Mouse (Mus musculus) neural tube, embryonic 12.5 days (tissue): ENCODE results near the gene Dek. TPM values are rescaled to one million over a fixed set of nuclear protein-coding genes. Genes with fewer than 3 reads are reported as not detected.

Experiments used
- ATAC-seq: fragments of 200-750 bp; cut with Nextera tagmentation; 2 replicates; pipeline ENCODE4 v1.8.0; 2017; ENCODE audit warnings: low read depth, mild to moderate bottlenecking, moderate TSS enrichment, moderate library complexity; ENCODE audit not compliant: low FRiP score
- H3K27ac ChIP-seq: fragments of 300-500 bp; sonication (generic); 2 replicates; pipeline ENCODE4 v1.5.1; 2016
- H3K27me3 ChIP-seq: fragments of 300-500 bp; sonication (generic); replicated peaks from 2 replicates; pipeline ENCODE4 v1.6.1; 2016; ENCODE audit warnings: mild to moderate bottlenecking
- H3K36me3 ChIP-seq: fragments of 300-500 bp; sonication (generic); 2 replicates; pipeline ENCODE4 v1.6.1; 2016; ENCODE audit warnings: mild to moderate bottlenecking
- H3K4me1 ChIP-seq: fragments of 300-500 bp; sonication (generic); 2 replicates; pipeline ENCODE4 v1.6.1; 2016
- H3K4me2 ChIP-seq: fragments of 300-500 bp; sonication (generic); replicated peaks from 2 replicates; pipeline ENCODE4 v1.6.1; 2016; ENCODE audit warnings: mild to moderate bottlenecking
- H3K4me3 ChIP-seq: fragments of 300-500 bp; sonication (generic); 2 replicates; pipeline ENCODE4 v1.5.1; 2016
- H3K9ac ChIP-seq: fragments of 300-500 bp; sonication (generic); 2 replicates; pipeline ENCODE4 v1.6.1; 2016; ENCODE audit warnings: mild to moderate bottlenecking
- H3K9me3 ChIP-seq: fragments of 300-500 bp; sonication (generic); 2 replicates; pipeline ENCODE4 v1.6.1; 2016; ENCODE audit warnings: mild to moderate bottlenecking
- WGBS: fragments of 180-500 bp; shearing (Covaris S2); methylation state at CpG from one replicate; pipeline ENCODE4 v1.1.7; 2016; 5-methylcytosine and 5-hydroxymethylcytosine counted together
- polyA plus RNA-seq: library from polyadenylated mRNA; unstranded; fragments of >200 nt; fragmentation: Nextera tagmentation; extraction: Ambion mirVana; gene quantifications from 2 replicates; pipeline ENCODE4 v1.2.1, GENCODE M21; 2016

Dek gene
- polyA plus RNA-seq, 1 experiment from 2014 or later, result 224 TPM

GRCm38 (mm10) chr13:47129090-47129489 is 23.1 kb upstream of the Dek start:
- Histone ChIP-seq H3K4me1 (no peaks in the 10 kb centered on the region), H3K27ac (no peak overlapping the region), H3K27me3 (no peaks in the 10 kb centered on the region), H3K9me3 (no peaks in the 10 kb centered on the region), H3K4me2 (no peak overlapping the region), H3K9ac (no peak overlapping the region), H3K36me3 (no peaks in the 10 kb centered on the region), H3K4me3 (no peak overlapping the region)
- WGBS, result 79% methylated on average over 4 of the region's 4 CpGs
- ATAC-seq, result no peak

GRCm38 (mm10) chr13:47125595-47125994 is 19.6 kb upstream of the Dek start:
- peaks cover 15% of the 10 kb centered on the region for H3K4me1 ChIP-seq
- H3K27me3 ChIP-seq, result peaks cover 16% of the 10 kb centered on the region
- no peak overlapping the region for H3K4me3 ChIP-seq
- no peak overlapping the region for H3K27ac ChIP-seq
- H3K9ac ChIP-seq, result no peak overlapping the region
- H3K36me3 ChIP-seq, result no peaks in the 10 kb centered on the region
- no peak for ATAC-seq
- H3K9me3 ChIP-seq, result no peaks in the 10 kb centered on the region
- no peak overlapping the region for H3K4me2 ChIP-seq
- WGBS, result 76% methylated on average over 5 of the region's 5 CpGs

- no peaks in the 10 kb centered on the region for H3K36me3 ChIP-seq
- H3K27me3 ChIP-seq, result peaks cover 16% of the 10 kb centered on the region
- H3K4me1 ChIP-seq, result peaks cover 15% of the 10 kb centered on the region
- H3K4me3 ChIP-seq, result no peak overlapping the region
- no peak overlapping the region for H3K27ac ChIP-seq
- 88% methylated on average over 6 of the region's 6 CpGs for WGBS
- no peak overlapping the region for H3K9ac ChIP-seq
- ATAC-seq, result no peak
- no peak overlapping the region for H3K4me2 ChIP-seq
- no peaks in the 10 kb centered on the region for H3K9me3 ChIP-seq
These were observed 19.0 kb upstream of the Dek start for GRCm38 (mm10) chr13:47124986-47125385.

GRCm38 (mm10) chr13:47124449-47124848 is 18.4 kb upstream of the Dek start:
- H3K4me2 ChIP-seq, result no peak overlapping the region
- 51% methylated on average over 3 of the region's 3 CpGs for WGBS
- H3K4me1 ChIP-seq, result peaks cover 15% of the 10 kb centered on the region
- H3K4me3 ChIP-seq, result no peak overlapping the region
- H3K9me3 ChIP-seq, result no peaks in the 10 kb centered on the region
- no peaks in the 10 kb centered on the region for H3K36me3 ChIP-seq
- no peak overlapping the region for H3K9ac ChIP-seq
- no peak for ATAC-seq
- peaks cover 16% of the 10 kb centered on the region for H3K27me3 ChIP-seq
- H3K27ac ChIP-seq, result no peak overlapping the region

- WGBS, result under 1% methylated on average over 55 of the region's 55 CpGs
- Histone ChIP-seq H3K4me2 (peak within 1 kb of the TSS; percentile 99), H3K9me3 (no peaks in the 10 kb centered on the region), H3K27ac (no peak within 1 kb of the TSS), H3K36me3 (no peaks in the 10 kb centered on the region), H3K4me3 (peak within 1 kb of the TSS; percentile 49), H3K27me3 (peaks cover 16% of the 10 kb centered on the region), H3K4me1 (peaks cover 15% of the 10 kb centered on the region), H3K9ac (peak within 1 kb of the TSS; percentile 56; the same call in 1 of the 2 replicates)
- ATAC-seq, result no peak
These were observed 16.8 kb upstream of the Dek start, which contains the start of gene Rnf144b for GRCm38 (mm10) chr13:47122537-47123430. Rnf144b (plus strand) TSS chr13:47122656.

- H3K4me1 ChIP-seq, result peaks cover 15% of the 10 kb centered on the region
- no peaks in the 10 kb centered on the region for H3K9me3 ChIP-seq
- no peaks in the 10 kb centered on the region for H3K36me3 ChIP-seq
- no peak for ATAC-seq
- WGBS, result 38% methylated on average over 12 of the region's 12 CpGs
- no peak overlapping the region for H3K9ac ChIP-seq
- H3K4me3 ChIP-seq, result no peak overlapping the region
- H3K4me2 ChIP-seq, result peak overlapping the region; percentile 99; the same call in 1 of the 2 replicates
- H3K27ac ChIP-seq, result no peak overlapping the region
- H3K27me3 ChIP-seq, result peaks cover 16% of the 10 kb centered on the region
These were observed 15.4 kb upstream of the Dek start for GRCm38 (mm10) chr13:47121333-47121889.

GRCm38 (mm10) chr13:47116000-47116399 is 10.0 kb upstream of the Dek start:
- no peak for ATAC-seq
- no peaks in the 10 kb centered on the region for H3K4me1 ChIP-seq
- 91% methylated on average over 3 of the region's 3 CpGs for WGBS
- H3K27me3 ChIP-seq, result no peaks in the 10 kb centered on the region
- H3K36me3 ChIP-seq, result no peaks in the 10 kb centered on the region
- H3K4me2 ChIP-seq, result no peak overlapping the region
- no peak overlapping the region for H3K9ac ChIP-seq
- H3K27ac ChIP-seq, result no peak overlapping the region
- no peaks in the 10 kb centered on the region for H3K9me3 ChIP-seq
- no peak overlapping the region for H3K4me3 ChIP-seq

- WGBS, result 71% methylated on average over 3 of the region's 3 CpGs
- Histone ChIP-seq H3K4me1 (no peaks in the 10 kb centered on the region), H3K36me3 (no peaks in the 10 kb centered on the region), H3K4me2 (no peak overlapping the region), H3K9me3 (no peaks in the 10 kb centered on the region), H3K9ac (no peak overlapping the region), H3K4me3 (no peak overlapping the region), H3K27me3 (no peaks in the 10 kb centered on the region), H3K27ac (no peak overlapping the region)
- ATAC-seq, result no peak
These were observed 6.9 kb upstream of the Dek start for GRCm38 (mm10) chr13:47112924-47113323.

- no peaks in the 10 kb centered on the region for H3K36me3 ChIP-seq
- no peak for ATAC-seq
- no peak overlapping the region for H3K4me3 ChIP-seq
- H3K4me2 ChIP-seq, result no peak overlapping the region
- 87% methylated on average over 3 of the region's 3 CpGs for WGBS
- no peaks in the 10 kb centered on the region for H3K27me3 ChIP-seq
- no peak overlapping the region for H3K27ac ChIP-seq
- no peak overlapping the region for H3K9ac ChIP-seq
- no peaks in the 10 kb centered on the region for H3K9me3 ChIP-seq
- no peaks in the 10 kb centered on the region for H3K4me1 ChIP-seq
These were observed 6.1 kb upstream of the Dek start for GRCm38 (mm10) chr13:47112056-47112455.

GRCm38 (mm10) chr13:47111185-47111584 is 5.2 kb upstream of the Dek start:
- Histone ChIP-seq H3K9me3 (no peaks in the 10 kb centered on the region), H3K4me2 (no peak overlapping the region), H3K9ac (no peak overlapping the region), H3K4me1 (no peaks in the 10 kb centered on the region), H3K27ac (no peak overlapping the region), H3K4me3 (no peak overlapping the region), H3K27me3 (no peaks in the 10 kb centered on the region), H3K36me3 (no peaks in the 10 kb centered on the region)
- WGBS, result 93% methylated on average over 3 of the region's 3 CpGs
- ATAC-seq, result no peak

GRCm38 (mm10) chr13:47109239-47109638 is 3.2 kb upstream of the Dek start:
- H3K27me3 ChIP-seq, result no peaks in the 10 kb centered on the region
- H3K36me3 ChIP-seq, result no peaks in the 10 kb centered on the region
- H3K4me2 ChIP-seq, result no peak overlapping the region
- H3K4me1 ChIP-seq, result peaks cover 2% of the 10 kb centered on the region
- no peak overlapping the region for H3K4me3 ChIP-seq
- H3K9me3 ChIP-seq, result no peaks in the 10 kb centered on the region
- no peak for ATAC-seq
- no peak overlapping the region for H3K9ac ChIP-seq
- H3K27ac ChIP-seq, result no peak overlapping the region
- WGBS, result 77% methylated on average over 2 of the region's 2 CpGs

GRCm38 (mm10) chr13:47106580-47106888 is 533 bp upstream of the Dek start:
- Histone ChIP-seq H3K4me2 (peak overlapping the region; percentile 68), H3K4me3 (peak overlapping the region; percentile 95), H3K27ac (no peak overlapping the region), H3K27me3 (no peaks in the 10 kb centered on the region), H3K36me3 (no peaks in the 10 kb centered on the region), H3K9ac (peak overlapping the region; percentile 90), H3K4me1 (peaks cover 15% of the 10 kb centered on the region), H3K9me3 (no peaks in the 10 kb centered on the region)
- 0% methylated on average over 20 of the region's 20 CpGs for WGBS
- peak; percentile 38 for ATAC-seq
